Mouse (Mus musculus): ENCODE data around the gene Slc52a3. TPM values are rescaled to one million over a fixed set of nuclear protein-coding genes. Genes with fewer than 3 reads are reported as not detected.
A peak's percentile ranks its signal among the peaks of the same experiment; 100 is the strongest.

Slc52a3 gene
- polyA plus RNA-seq, 1 experiment, result 2.6 TPM

- Histone ChIP-seq H3K9me3 (replicated peaks; ENCODE audit: control insufficient read depth, insufficient read depth, low read length, poor library complexity, severe bottlenecking) (no peaks in the 10 kb centered on the region), H3K4me3 (ENCODE audit: low read depth, low read length) (no peak overlapping the region), H3K9ac (ENCODE audit: low read depth, poor library complexity, severe bottlenecking) (no peak overlapping the region), H3K27me3 (ENCODE audit: control insufficient read depth, insufficient read depth, low read length, poor library complexity, severe bottlenecking) (no peaks in the 10 kb centered on the region), H3K27ac (ENCODE audit: insufficient read depth, low read length) (peak overlapping the region; percentile 73; the same call in 1 of the 2 replicates), H3K4me1 (ENCODE audit: control insufficient read depth, insufficient read depth, low read length) (peaks cover 13% of the 10 kb centered on the region), H3K36me3 (ENCODE audit: control insufficient read depth, insufficient read depth, low read length, poor library complexity, severe bottlenecking) (no peaks in the 10 kb centered on the region)
- no peak for TF ChIP-seq CTCF (IDR thresholded peaks at IDR 0.05; ENCODE audit: low read depth, low read length)
- TF ChIP-seq POLR2A (IDR thresholded peaks at IDR 0.05; ENCODE audit: insufficient read depth, low read length), result no peak
- TF ChIP-seq EP300 (IDR thresholded peaks at IDR 0.05; ENCODE audit: insufficient read depth, low read depth, low read length), result no peak
Observed at GRCm38 (mm10) chr2:152010251-152010650, 13.9 kb downstream of the Slc52a3 start.

- no peak overlapping the region for H3K9ac ChIP-seq (ENCODE audit: low read depth, poor library complexity, severe bottlenecking)
- H3K36me3 ChIP-seq (ENCODE audit: control insufficient read depth, insufficient read depth, low read length, poor library complexity, severe bottlenecking), result no peaks in the 10 kb centered on the region
- H3K4me1 ChIP-seq (ENCODE audit: control insufficient read depth, insufficient read depth, low read length), result peaks cover 13% of the 10 kb centered on the region
- H3K27me3 ChIP-seq (ENCODE audit: control insufficient read depth, insufficient read depth, low read length, poor library complexity, severe bottlenecking), result no peaks in the 10 kb centered on the region
- no peak overlapping the region for H3K4me3 ChIP-seq (ENCODE audit: low read depth, low read length)
- peak overlapping the region; percentile 73; the same call in 1 of the 2 replicates for H3K27ac ChIP-seq (ENCODE audit: insufficient read depth, low read length)
- no peaks in the 10 kb centered on the region for H3K9me3 ChIP-seq (replicated peaks; ENCODE audit: control insufficient read depth, insufficient read depth, low read length, poor library complexity, severe bottlenecking)
- TF ChIP-seq CTCF (IDR thresholded peaks at IDR 0.05; ENCODE audit: low read depth, low read length), result no peak
- TF ChIP-seq EP300 (IDR thresholded peaks at IDR 0.05; ENCODE audit: insufficient read depth, low read depth, low read length), result no peak
- no peak for TF ChIP-seq POLR2A (IDR thresholded peaks at IDR 0.05; ENCODE audit: insufficient read depth, low read length)
Observed at GRCm38 (mm10) chr2:152010661-152011060, 14.3 kb downstream of the Slc52a3 start.

GRCm38 (mm10) chr2:152011724-152012123 lies 15.4 kb downstream of the Slc52a3 start:
- peaks cover 18% of the 10 kb centered on the region for H3K4me1 ChIP-seq (ENCODE audit: control insufficient read depth, insufficient read depth, low read length)
- H3K27ac ChIP-seq (ENCODE audit: insufficient read depth, low read length), result peak overlapping the region; percentile 73
- no peaks in the 10 kb centered on the region for H3K9me3 ChIP-seq (replicated peaks; ENCODE audit: control insufficient read depth, insufficient read depth, low read length, poor library complexity, severe bottlenecking)
- H3K4me3 ChIP-seq (ENCODE audit: low read depth, low read length), result no peak overlapping the region
- no peaks in the 10 kb centered on the region for H3K36me3 ChIP-seq (ENCODE audit: control insufficient read depth, insufficient read depth, low read length, poor library complexity, severe bottlenecking)
- 0 out of 2 replicates have a peak, but pooled peaks have one; percentile 24 for TF ChIP-seq EP300 (IDR thresholded peaks at IDR 0.05; ENCODE audit: insufficient read depth, low read depth, low read length)
- TF ChIP-seq POLR2A (IDR thresholded peaks at IDR 0.05; ENCODE audit: insufficient read depth, low read length), result no peak
- H3K9ac ChIP-seq (ENCODE audit: low read depth, poor library complexity, severe bottlenecking), result no peak overlapping the region
- H3K27me3 ChIP-seq (ENCODE audit: control insufficient read depth, insufficient read depth, low read length, poor library complexity, severe bottlenecking), result no peaks in the 10 kb centered on the region

- Histone ChIP-seq H3K9ac (ENCODE audit: low read depth, poor library complexity, severe bottlenecking) (no peak overlapping the region), H3K27ac (ENCODE audit: insufficient read depth, low read length) (peak overlapping the region; percentile 73)
Observed at GRCm38 (mm10) chr2:152012222-152012621, 15.9 kb downstream of the Slc52a3 start.

GRCm38 (mm10) chr2:152012701-152013100 lies 16.4 kb downstream of the Slc52a3 start:
- H3K27ac ChIP-seq (ENCODE audit: insufficient read depth, low read length), result peak overlapping the region; percentile 73
- H3K9me3 ChIP-seq (replicated peaks; ENCODE audit: control insufficient read depth, insufficient read depth, low read length, poor library complexity, severe bottlenecking), result no peaks in the 10 kb centered on the region
- H3K27me3 ChIP-seq (ENCODE audit: control insufficient read depth, insufficient read depth, low read length, poor library complexity, severe bottlenecking), result no peaks in the 10 kb centered on the region
- H3K4me3 ChIP-seq (ENCODE audit: low read depth, low read length), result no peak overlapping the region
- no peak for TF ChIP-seq EP300 (IDR thresholded peaks at IDR 0.05; ENCODE audit: insufficient read depth, low read depth, low read length)
- TF ChIP-seq CTCF (IDR thresholded peaks at IDR 0.05; ENCODE audit: low read depth, low read length), result no peak
- no peak for TF ChIP-seq POLR2A (IDR thresholded peaks at IDR 0.05; ENCODE audit: insufficient read depth, low read length)
- no peak overlapping the region for H3K9ac ChIP-seq (ENCODE audit: low read depth, poor library complexity, severe bottlenecking)
- H3K36me3 ChIP-seq (ENCODE audit: control insufficient read depth, insufficient read depth, low read length, poor library complexity, severe bottlenecking), result no peaks in the 10 kb centered on the region
- peaks cover 19% of the 10 kb centered on the region for H3K4me1 ChIP-seq (ENCODE audit: control insufficient read depth, insufficient read depth, low read length)

More at GRCm38 (mm10) chr2:152012222-152012621, 15.9 kb downstream of the Slc52a3 start:
- peak; percentile 74 for TF ChIP-seq EP300 (IDR thresholded peaks at IDR 0.05; ENCODE audit: insufficient read depth, low read depth, low read length)
- TF ChIP-seq CTCF (IDR thresholded peaks at IDR 0.05; ENCODE audit: low read depth, low read length), result no peak
- Histone ChIP-seq H3K4me1 (ENCODE audit: control insufficient read depth, insufficient read depth, low read length) (peaks cover 19% of the 10 kb centered on the region), H3K4me3 (ENCODE audit: low read depth, low read length) (no peak overlapping the region), H3K27me3 (ENCODE audit: control insufficient read depth, insufficient read depth, low read length, poor library complexity, severe bottlenecking) (no peaks in the 10 kb centered on the region), H3K9me3 (replicated peaks; ENCODE audit: control insufficient read depth, insufficient read depth, low read length, poor library complexity, severe bottlenecking) (no peaks in the 10 kb centered on the region), H3K36me3 (ENCODE audit: control insufficient read depth, insufficient read depth, low read length, poor library complexity, severe bottlenecking) (no peaks in the 10 kb centered on the region)

GRCm38 (mm10) chr2:152015997-152016396 lies 19.7 kb downstream of the Slc52a3 start:
- H3K36me3 ChIP-seq (ENCODE audit: control insufficient read depth, insufficient read depth, low read length, poor library complexity, severe bottlenecking), result no peaks in the 10 kb centered on the region
- peak overlapping the region; percentile 58 for H3K27ac ChIP-seq (ENCODE audit: insufficient read depth, low read length)
- no peaks in the 10 kb centered on the region for H3K9me3 ChIP-seq (replicated peaks; ENCODE audit: control insufficient read depth, insufficient read depth, low read length, poor library complexity, severe bottlenecking)
- TF ChIP-seq EP300 (IDR thresholded peaks at IDR 0.05; ENCODE audit: insufficient read depth, low read depth, low read length) (no peak), CTCF (IDR thresholded peaks at IDR 0.05; ENCODE audit: low read depth, low read length) (no peak), POLR2A (IDR thresholded peaks at IDR 0.05; ENCODE audit: insufficient read depth, low read length) (no peak)
- 0 out of 2 replicates have a peak overlapping the region, but pooled peaks have one; percentile 19 for H3K9ac ChIP-seq (ENCODE audit: low read depth, poor library complexity, severe bottlenecking)
- H3K4me3 ChIP-seq (ENCODE audit: low read depth, low read length), result no peak overlapping the region
- peaks cover 17% of the 10 kb centered on the region for H3K4me1 ChIP-seq (ENCODE audit: control insufficient read depth, insufficient read depth, low read length)
- no peaks in the 10 kb centered on the region for H3K27me3 ChIP-seq (ENCODE audit: control insufficient read depth, insufficient read depth, low read length, poor library complexity, severe bottlenecking)

All from ES-Bruce4 (cell line).